Mouse (Mus musculus) midbrain, embryonic 15.5 days (tissue): ENCODE data around the gene C2. TPM values are rescaled to one million over a fixed set of nuclear protein-coding genes. Genes with fewer than 3 reads are reported as not detected.

Experiments
- ATAC-seq: fragments of 200-750 bp; cut with Nextera tagmentation; replicated peaks from 2 replicates; pipeline ENCODE4 v1.8.0; 2017; ENCODE audit warnings: moderate TSS enrichment
- H3K27ac ChIP-seq: fragments of 300-500 bp; sonication (generic); 2 replicates; pipeline ENCODE4 v1.5.1; 2015; ENCODE audit warnings: mild to moderate bottlenecking, inconsistent platforms
- H3K27me3 ChIP-seq: fragments of 300-500 bp; sonication (generic); replicated peaks from 2 replicates; pipeline ENCODE4 v1.6.1; 2015; ENCODE audit warnings: inconsistent platforms
- H3K36me3 ChIP-seq: fragments of 300-500 bp; sonication (generic); replicated peaks from 2 replicates; pipeline ENCODE4 v1.6.1; 2015; ENCODE audit warnings: inconsistent platforms
- H3K4me1 ChIP-seq: fragments of 300-500 bp; sonication (generic); 2 replicates; pipeline ENCODE4 v1.6.1; 2015; ENCODE audit warnings: inconsistent platforms
- H3K4me2 ChIP-seq: fragments of 300-500 bp; sonication (generic); 2 replicates; pipeline ENCODE4 v1.6.1; 2015; ENCODE audit warnings: inconsistent platforms, mild to moderate bottlenecking, moderate library complexity
- H3K4me3 ChIP-seq: fragments of 300-500 bp; sonication (generic); 2 replicates; pipeline ENCODE4 v1.5.1; 2015; ENCODE audit warnings: mild to moderate bottlenecking, inconsistent platforms
- H3K9ac ChIP-seq: fragments of 300-500 bp; sonication (generic); 2 replicates; pipeline ENCODE4 v1.6.1; 2015; ENCODE audit warnings: mild to moderate bottlenecking, inconsistent platforms
- H3K9me3 ChIP-seq: fragments of 300-500 bp; sonication (generic); 2 replicates; pipeline ENCODE4 v1.6.1; 2016; ENCODE audit warnings: inconsistent platforms
- WGBS: fragments of 180-500 bp; shearing (Covaris S2); methylation state at CpG from one replicate; pipeline ENCODE4 v1.1.7; 2015; ENCODE audit warnings: mixed read lengths; 5-methylcytosine and 5-hydroxymethylcytosine counted together
- polyA plus RNA-seq: library from polyadenylated mRNA; unstranded; fragments of >200 nt; fragmentation: Nextera tagmentation; extraction: Ambion mirVana; gene quantifications from 2 replicates; pipeline ENCODE4 v1.2.1, GENCODE M21; 2015

Gene C2
- polyA plus RNA-seq, 1 experiment from 2014 or later = 2.1 TPM

GRCm38 (mm10) chr17:34891377-34891776, 6.7 kb downstream of the C2 start:
- Histone ChIP-seq H3K9me3 (no peaks in the 10 kb centered on the region), H3K27me3 (no peaks in the 10 kb centered on the region), H3K27ac (no peak overlapping the region), H3K4me2 (no peak overlapping the region), H3K9ac (no peak overlapping the region), H3K36me3 (0 out of 2 replicates have a peak, but pooled peaks cover 2% of the 10 kb centered on the region), H3K4me3 (no peak overlapping the region), H3K4me1 (peaks cover 19% of the 10 kb centered on the region)
- WGBS = 93% methylated on average over 2 of the region's 2 CpGs
- no peak for ATAC-seq

- H3K9me3 ChIP-seq = no peaks in the 10 kb centered on the region
- no peak overlapping the region for H3K9ac ChIP-seq
- no peak for ATAC-seq
- no peak overlapping the region for H3K4me2 ChIP-seq
- H3K27me3 ChIP-seq = no peaks in the 10 kb centered on the region
- H3K4me1 ChIP-seq = peaks cover 8% of the 10 kb centered on the region
- no peaks in the 10 kb centered on the region for H3K36me3 ChIP-seq
- 91% methylated on average over 12 of the region's 12 CpGs for WGBS
- H3K27ac ChIP-seq = no peak overlapping the region
- no peak overlapping the region for H3K4me3 ChIP-seq
Measured at GRCm38 (mm10) chr17:34890074-34890743, 7.9 kb downstream of the C2 start.

- no peak for ATAC-seq
- no peaks in the 10 kb centered on the region for H3K9me3 ChIP-seq
- H3K4me2 ChIP-seq = no peak overlapping the region
- 86% methylated on average over 5 of the region's 5 CpGs for WGBS
- no peak overlapping the region for H3K4me3 ChIP-seq
- no peak overlapping the region for H3K9ac ChIP-seq
- H3K27me3 ChIP-seq = no peaks in the 10 kb centered on the region
- H3K4me1 ChIP-seq = no peaks in the 10 kb centered on the region
- no peak overlapping the region for H3K27ac ChIP-seq
- no peaks in the 10 kb centered on the region for H3K36me3 ChIP-seq
Measured at GRCm38 (mm10) chr17:34887942-34888341, 10.1 kb downstream of the C2 start.

GRCm38 (mm10) chr17:34885615-34886014, 12.4 kb downstream of the C2 start:
- 91% methylated on average over 3 of the region's 3 CpGs for WGBS
- no peaks in the 10 kb centered on the region for H3K4me1 ChIP-seq
- ATAC-seq = no peak
- no peak overlapping the region for H3K4me2 ChIP-seq
- no peaks in the 10 kb centered on the region for H3K9me3 ChIP-seq
- no peak overlapping the region for H3K27ac ChIP-seq
- no peak overlapping the region for H3K4me3 ChIP-seq
- H3K36me3 ChIP-seq = no peaks in the 10 kb centered on the region
- peaks cover 2% of the 10 kb centered on the region; the same call in 1 of the 2 replicates for H3K27me3 ChIP-seq
- H3K9ac ChIP-seq = no peak overlapping the region

GRCm38 (mm10) chr17:34884704-34885103, 13.4 kb downstream of the C2 start:
- no peak for ATAC-seq
- H3K9ac ChIP-seq = no peak overlapping the region
- 91% methylated on average over 6 of the region's 6 CpGs for WGBS
- H3K27me3 ChIP-seq = peaks cover 2% of the 10 kb centered on the region; the same call in 1 of the 2 replicates
- no peak overlapping the region for H3K4me3 ChIP-seq
- H3K27ac ChIP-seq = no peak overlapping the region
- H3K9me3 ChIP-seq = no peaks in the 10 kb centered on the region
- H3K4me1 ChIP-seq = no peaks in the 10 kb centered on the region
- H3K4me2 ChIP-seq = no peak overlapping the region
- no peaks in the 10 kb centered on the region for H3K36me3 ChIP-seq

GRCm38 (mm10) chr17:34883332-34883731, 14.7 kb downstream of the C2 start:
- Histone ChIP-seq H3K27ac (no peak overlapping the region), H3K27me3 (peaks cover 2% of the 10 kb centered on the region; the same call in 1 of the 2 replicates), H3K9me3 (no peaks in the 10 kb centered on the region), H3K9ac (no peak overlapping the region), H3K4me3 (no peak overlapping the region), H3K4me1 (no peaks in the 10 kb centered on the region), H3K36me3 (no peaks in the 10 kb centered on the region), H3K4me2 (no peak overlapping the region)
- ATAC-seq = no peak
- WGBS = 71% methylated on average over 3 of the region's 3 CpGs

GRCm38 (mm10) chr17:34881683-34882310, 16.3 kb downstream of the C2 start, which contains the start of gene Gm20547:
Gene Gm20547, minus strand, starts transcription at chr17:34882042.
- Histone ChIP-seq H3K27me3 (peaks cover 2% of the 10 kb centered on the region; the same call in 1 of the 2 replicates), H3K4me1 (no peaks in the 10 kb centered on the region), H3K36me3 (no peaks in the 10 kb centered on the region), H3K9ac (no peak within 1 kb of the TSS), H3K4me2 (no peak within 1 kb of the TSS), H3K4me3 (no peak within 1 kb of the TSS), H3K9me3 (no peaks in the 10 kb centered on the region), H3K27ac (no peak within 1 kb of the TSS)
- WGBS = 8% methylated on average over 15 of the region's 15 CpGs
- ATAC-seq = no peak

GRCm38 (mm10) chr17:34881166-34881565, 16.9 kb downstream of the C2 start:
- H3K27ac ChIP-seq = no peak overlapping the region
- no peaks in the 10 kb centered on the region for H3K9me3 ChIP-seq
- no peak overlapping the region for H3K4me3 ChIP-seq
- H3K4me2 ChIP-seq = no peak overlapping the region
- no peaks in the 10 kb centered on the region for H3K36me3 ChIP-seq
- peaks cover 2% of the 10 kb centered on the region; the same call in 1 of the 2 replicates for H3K27me3 ChIP-seq
- no peak overlapping the region for H3K9ac ChIP-seq
- H3K4me1 ChIP-seq = no peaks in the 10 kb centered on the region
- no peak for ATAC-seq

- Histone ChIP-seq H3K4me3 (no peak within 1 kb of the TSS), H3K27ac (no peak within 1 kb of the TSS), H3K36me3 (no peaks in the 10 kb centered on the region), H3K9ac (no peak within 1 kb of the TSS), H3K27me3 (peaks cover 2% of the 10 kb centered on the region; the same call in 1 of the 2 replicates), H3K4me2 (no peak within 1 kb of the TSS), H3K4me1 (no peaks in the 10 kb centered on the region), H3K9me3 (no peaks in the 10 kb centered on the region)
- ATAC-seq = no peak
- WGBS = 70% methylated on average over 11 of the region's 11 CpGs
Measured at GRCm38 (mm10) chr17:34879336-34879879, 18.7 kb downstream of the C2 start, which contains the start of gene Zbtb12. Gene Zbtb12, plus strand, starts transcription at chr17:34879483.

GRCm38 (mm10) chr17:34874321-34874720, 23.7 kb downstream of the C2 start:
- Histone ChIP-seq H3K4me3 (no peak overlapping the region), H3K27ac (no peak overlapping the region), H3K9me3 (no peaks in the 10 kb centered on the region), H3K9ac (no peak overlapping the region), H3K4me1 (no peaks in the 10 kb centered on the region), H3K36me3 (no peaks in the 10 kb centered on the region), H3K27me3 (no peaks in the 10 kb centered on the region), H3K4me2 (no peak overlapping the region)
- no peak for ATAC-seq
- WGBS = 93% methylated on average over 6 of the region's 6 CpGs

GRCm38 (mm10) chr17:34865981-34866380, 32.1 kb downstream of the C2 start:
- H3K9ac ChIP-seq = no peak overlapping the region
- ATAC-seq = no peak
- no peaks in the 10 kb centered on the region for H3K27me3 ChIP-seq
- no peak overlapping the region for H3K27ac ChIP-seq
- H3K36me3 ChIP-seq = no peaks in the 10 kb centered on the region
- no peak overlapping the region for H3K4me2 ChIP-seq
- no peaks in the 10 kb centered on the region for H3K4me1 ChIP-seq
- H3K9me3 ChIP-seq = no peaks in the 10 kb centered on the region
- WGBS = 67% methylated on average over 7 of the region's 7 CpGs
- H3K4me3 ChIP-seq = no peak overlapping the region

- 71% methylated on average over 8 of the region's 8 CpGs for WGBS
- Histone ChIP-seq H3K4me3 (no peak within 1 kb of the TSS), H3K4me2 (no peak within 1 kb of the TSS), H3K36me3 (no peaks in the 10 kb centered on the region), H3K9ac (no peak within 1 kb of the TSS), H3K9me3 (no peaks in the 10 kb centered on the region), H3K27ac (no peak within 1 kb of the TSS), H3K4me1 (no peaks in the 10 kb centered on the region), H3K27me3 (no peaks in the 10 kb centered on the region)
- ATAC-seq = no peak
Measured at GRCm38 (mm10) chr17:34862416-34863081, 35.5 kb downstream of the C2 start, which contains the start of gene Cfb. Gene Cfb, minus strand, starts transcription at chr17:34862518.
